ENCODE assay signal across 22 mouse cellular contexts in the genomic region with DNA sequence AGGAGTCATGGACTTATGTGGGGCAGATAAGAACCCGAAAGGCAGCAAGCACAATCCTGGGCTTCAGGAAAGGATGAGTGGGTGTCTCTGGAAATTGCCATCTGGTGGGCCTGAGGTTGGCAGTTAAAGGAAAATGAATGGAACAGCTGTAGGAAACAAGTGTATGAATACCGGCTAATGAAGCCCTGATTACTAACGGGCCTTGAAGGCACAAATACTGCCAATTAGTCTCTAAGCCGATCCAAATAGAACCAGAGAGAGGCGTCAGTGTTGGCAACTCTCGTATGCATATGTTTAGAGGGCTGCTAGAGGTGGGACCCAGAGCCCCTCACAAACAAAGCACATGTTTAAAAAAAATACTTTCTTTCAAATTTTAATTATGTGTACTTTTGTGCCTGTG. TPM values are rescaled to one million over a fixed set of nuclear protein-coding genes. Genes with fewer than 3 reads are reported as not detected.
DNase-seq lines count a peak whose midpoint lies in the region; ATAC-seq and TF ChIP-seq lines count a peak whose summit lies in the region.
"Had no signal": no experiment of that assay in that cellular context is flagged by ENCODE, and none has a peak within 500 bp of the region (broad histone marks: within the 10 kb centered on the region; RNA-seq: fewer than 3 reads in every experiment).

No protein-coding gene starts in this region.

- H3K27me3 ChIP-seq in hindbrain, embryonic 14.5 days (ENCODE audit: control insufficient read depth, insufficient read depth, low read length) = no peaks in the 10 kb centered on the region
- H3K27me3 ChIP-seq in hindbrain, embryonic 10.5 days (ENCODE audit: insufficient read depth, poor library complexity, severe bottlenecking) = peaks cover 12% of the 10 kb centered on the region
- peaks cover 10% of the 10 kb centered on the region; the same call in 1 of the 2 replicates for H3K27me3 ChIP-seq in forebrain, embryonic 13.5 days
- H3K27me3 ChIP-seq in thymus, adult 2 months (ENCODE audit: control insufficient read depth, insufficient read depth, low read length) = no peaks in the 10 kb centered on the region
- H3K27me3 ChIP-seq: limb, embryonic 15.5 days had no signal

- no peak overlapping the region for H3K27ac ChIP-seq in hindbrain, embryonic 14.5 days
- no peak overlapping the region for H3K27ac ChIP-seq in hindbrain, embryonic 10.5 days
- H3K27ac ChIP-seq in forebrain, embryonic 13.5 days = peak overlapping the region; percentile 73
- no peak overlapping the region for H3K27ac ChIP-seq in thymus, adult 2 months (ENCODE audit: control insufficient read depth, insufficient read depth, low read length)
- H3K27ac ChIP-seq: heart, adult 2 months; kidney, postnatal 0 days; limb, embryonic 15.5 days; midbrain, embryonic 15.5 days had no signal

- 68% methylated on average over 6 of the region's 6 CpGs for WGBS in hindbrain, embryonic 14.5 days
- 90% methylated on average over 6 of the region's 6 CpGs for WGBS in hindbrain, embryonic 10.5 days
- 28% methylated on average over 6 of the region's 6 CpGs for WGBS in forebrain, embryonic 13.5 days
- 97% methylated on average over 6 of the region's 6 CpGs for WGBS in thymus, adult 2 months

- no peak for ATAC-seq in hindbrain, embryonic 14.5 days (ENCODE audit: low FRiP score)
- ATAC-seq in forebrain, embryonic 13.5 days = peak; percentile 95
- ATAC-seq: lung, postnatal 0 days; midbrain, embryonic 15.5 days had no signal

- H3K4me3 ChIP-seq in hindbrain, embryonic 14.5 days (replicated peaks; ENCODE audit: low read length) = no peak overlapping the region
- no peak overlapping the region for H3K4me3 ChIP-seq in hindbrain, embryonic 10.5 days
- H3K4me3 ChIP-seq in forebrain, embryonic 13.5 days = no peak overlapping the region
- H3K4me3 ChIP-seq in thymus, adult 2 months (ENCODE audit: control insufficient read depth, insufficient read depth, low read length) = no peak overlapping the region
- H3K4me3 ChIP-seq: heart, adult 2 months; limb, embryonic 15.5 days; midbrain, embryonic 15.5 days had no signal

- no peak overlapping the region for H3K9ac ChIP-seq in hindbrain, embryonic 14.5 days
- H3K9ac ChIP-seq in forebrain, embryonic 13.5 days = no peak overlapping the region
- H3K9ac ChIP-seq: limb, embryonic 15.5 days; midbrain, embryonic 15.5 days had no signal

- no peak for TF ChIP-seq POLR2A in thymus, adult 2 months (IDR thresholded peaks at IDR 0.05; ENCODE audit: control insufficient read depth, extremely low read depth, insufficient read depth, low read length, poor library complexity)

- no peaks in the 10 kb centered on the region for H3K36me3 ChIP-seq in hindbrain, embryonic 14.5 days (replicated peaks; ENCODE audit: control insufficient read depth, insufficient read depth)
- H3K36me3 ChIP-seq in hindbrain, embryonic 10.5 days = 0 out of 2 replicates have a peak, but pooled peaks cover 7% of the 10 kb centered on the region
- peaks cover 4% of the 10 kb centered on the region; the same call in 1 of the 2 replicates for H3K36me3 ChIP-seq in forebrain, embryonic 13.5 days (ENCODE audit: poor library complexity, severe bottlenecking)
- H3K36me3 ChIP-seq in thymus, adult 2 months (ENCODE audit: control insufficient read depth, insufficient read depth, low read length) = no peaks in the 10 kb centered on the region
- H3K36me3 ChIP-seq: G1E; midbrain, embryonic 15.5 days had no signal

- H3K4me2 ChIP-seq in hindbrain, embryonic 14.5 days (replicated peaks) = no peak overlapping the region
- no peak overlapping the region for H3K4me2 ChIP-seq in forebrain, embryonic 13.5 days
- H3K4me2 ChIP-seq: limb, embryonic 15.5 days; midbrain, embryonic 15.5 days had no signal

- H3K9me3 ChIP-seq in hindbrain, embryonic 14.5 days (ENCODE audit: control insufficient read depth, low read length) = no peaks in the 10 kb centered on the region
- 0 out of 2 replicates have a peak, but pooled peaks cover 2% of the 10 kb centered on the region for H3K9me3 ChIP-seq in hindbrain, embryonic 10.5 days
- no peaks in the 10 kb centered on the region for H3K9me3 ChIP-seq in forebrain, embryonic 13.5 days (replicated peaks)
- H3K9me3 ChIP-seq: G1E; limb, embryonic 15.5 days; midbrain, embryonic 15.5 days had no signal

- 0 out of 2 replicates have a peak, but pooled peaks cover 8% of the 10 kb centered on the region for H3K4me1 ChIP-seq in hindbrain, embryonic 14.5 days (replicated peaks; ENCODE audit: control insufficient read depth, insufficient read depth, low read length)
- H3K4me1 ChIP-seq in hindbrain, embryonic 10.5 days (replicated peaks) = peaks cover 10% of the 10 kb centered on the region
- H3K4me1 ChIP-seq in forebrain, embryonic 13.5 days = peaks cover 9% of the 10 kb centered on the region
- no peaks in the 10 kb centered on the region for H3K4me1 ChIP-seq in thymus, adult 2 months (replicated peaks; ENCODE audit: control insufficient read depth, insufficient read depth, low read length)

- no peak for TF ChIP-seq CTCF in thymus, adult 2 months (IDR thresholded peaks at IDR 0.05; ENCODE audit: borderline replicate concordance, control insufficient read depth, extremely low read depth, insufficient read depth, low read length, poor library complexity)

- DNase-seq in hindbrain, embryonic 14.5 days (ENCODE audit: low spot score) = peak; percentile 34
- DNase-seq in hindbrain, embryonic 10.5 days (ENCODE audit: low spot score) = no peak
- peak; percentile 36 for DNase-seq in Muller cell, postnatal 12 days (ENCODE audit: inconsistent ontology term)
- peak; percentile 34 to 66 for DNase-seq in layer of hippocampus, postnatal 14 days (ENCODE audit: low spot score in 2 of 2)
- DNase-seq in thymus, adult 2 months = no peak
- no peak for DNase-seq in urinary bladder, postnatal 36 days (ENCODE audit: low spot score in 2 of 2)
- no peak for DNase-seq in liver
- DNase-seq: adrenal gland, postnatal 36 days; cerebellum, adult 9-10 months; gastrocnemius, postnatal 25 days; heart, adult 2 months; heart, postnatal 36 days; kidney, adult 18-20 months; right cerebral cortex, adult 18-20 months; thymus, postnatal 25 days had no signal

RNA-seq across cellular contexts. Expression of gene Tgfb3, which starts 7.4 kb away (rescaled TPM):
- 3.6 and 4.0 TPM in 2 replicates for polyA plus RNA-seq in hindbrain, embryonic 14.5 days (2014; fragmentation: Nextera tagmentation; extraction: Ambion mirVana)
- 7.0 and 8.4 TPM in 2 replicates for polyA plus RNA-seq in hindbrain, embryonic 10.5 days (2016; fragmentation: Nextera tagmentation; extraction: Ambion mirVana)
- polyA plus RNA-seq in forebrain, embryonic 13.5 days (2015; fragmentation: Nextera tagmentation; extraction: Ambion mirVana) = 5.7 and 5.9 TPM in 2 replicates
- total RNA-seq in layer of hippocampus, postnatal 14 days (2021) = 10 to 100 TPM; 13.1 to 14.2 TPM
- polyA plus RNA-seq in thymus, adult 2 months (2012; rRNA removed) = 3.9 and 4.3 TPM in 2 replicates
- total RNA-seq: megakaryocyte progenitor cell, adult 5-6 weeks had no signal

RNA-seq across cellular contexts. Expression of gene Ift43, which starts 10.9 kb away (rescaled TPM):
- polyA plus RNA-seq in hindbrain, embryonic 14.5 days (2014; fragmentation: Nextera tagmentation; extraction: Ambion mirVana) = 38.2 and 53.2 TPM in 2 replicates
- polyA plus RNA-seq in hindbrain, embryonic 10.5 days (2016; fragmentation: Nextera tagmentation; extraction: Ambion mirVana) = 86.4 and 94.1 TPM in 2 replicates
- 91.3 and 104 TPM in 2 replicates for polyA plus RNA-seq in forebrain, embryonic 13.5 days (2015; fragmentation: Nextera tagmentation; extraction: Ambion mirVana)
- 10 to 100 TPM; 11.3 to 12.0 TPM for total RNA-seq in layer of hippocampus, postnatal 14 days (2021)
- polyA plus RNA-seq in thymus, adult 2 months (2012; rRNA removed) = 2.2 and 4.7 TPM in 2 replicates

Comparison
In these comparisons a context has a peak if more than half of its experiments do, and no peak if none do; other contexts are left out.
1. DNase-seq: peak in hindbrain, embryonic 14.5 days (single experiment), Muller cell, postnatal 12 days (single experiment) and layer of hippocampus, postnatal 14 days (2 of 2); none in hindbrain, embryonic 10.5 days (single experiment), thymus, adult 2 months (single experiment), urinary bladder, postnatal 36 days (0 of 2) and liver (single experiment).